Mouse (Mus musculus): ENCODE data around the gene Cdkl3. TPM values are rescaled to one million over a fixed set of nuclear protein-coding genes. Genes with fewer than 3 reads are reported as not detected.

The Cdkl3 gene
- polyA plus RNA-seq, 2 experiments from 2014 or later, result 2.7 to 5.3 TPM

DNA sequence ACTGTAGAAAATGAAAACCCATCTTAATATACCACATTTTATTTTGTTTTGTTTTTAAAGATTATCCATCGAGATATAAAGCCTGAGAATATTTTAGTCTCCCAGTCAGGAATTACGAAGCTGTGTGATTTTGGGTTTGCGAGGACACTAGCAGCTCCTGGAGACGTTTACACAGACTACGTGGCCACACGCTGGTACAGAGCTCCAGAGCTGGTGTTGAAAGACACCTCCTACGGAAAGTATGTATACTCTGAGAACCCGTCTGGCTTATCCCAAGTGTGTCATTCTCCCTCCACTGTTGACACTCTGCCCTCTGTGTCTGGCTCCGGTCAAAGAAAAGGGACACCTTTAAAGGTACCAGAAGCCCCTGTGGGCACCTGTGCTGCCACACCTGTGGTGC lies 14.2 kb downstream of the Cdkl3 start:
- ATAC-seq, result no peak

GRCm38 (mm10) chr11:52032356-52032755 lies 28.3 kb downstream of the Cdkl3 start:
- no peak for ATAC-seq

GRCm38 (mm10) chr11:52033953-52034352 lies 29.9 kb downstream of the Cdkl3 start:
- ATAC-seq, result no peak

DNA sequence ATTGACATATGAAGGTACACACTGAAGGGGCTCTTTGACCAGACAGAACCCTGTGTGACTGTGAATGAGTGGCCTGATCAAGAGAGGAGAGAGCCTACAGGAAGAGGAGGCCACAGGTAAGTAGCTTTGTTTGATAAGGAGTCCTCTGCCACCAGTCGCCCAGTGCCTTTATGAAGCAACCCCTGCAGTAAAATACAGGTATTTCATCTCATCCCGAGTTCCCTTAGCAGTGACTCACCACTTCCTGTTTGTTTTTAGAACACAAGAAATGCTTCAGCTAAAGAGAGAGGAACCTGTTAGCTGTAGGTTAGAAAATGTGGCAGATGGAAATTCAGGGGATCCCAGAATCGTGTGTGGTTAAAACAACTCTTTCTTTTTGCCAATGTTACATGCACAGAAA lies 31.9 kb downstream of the Cdkl3 start:
- peak; percentile 84 for ATAC-seq

GRCm38 (mm10) chr11:52037659-52038058 lies 33.6 kb downstream of the Cdkl3 start:
- ATAC-seq, result no peak

DNA sequence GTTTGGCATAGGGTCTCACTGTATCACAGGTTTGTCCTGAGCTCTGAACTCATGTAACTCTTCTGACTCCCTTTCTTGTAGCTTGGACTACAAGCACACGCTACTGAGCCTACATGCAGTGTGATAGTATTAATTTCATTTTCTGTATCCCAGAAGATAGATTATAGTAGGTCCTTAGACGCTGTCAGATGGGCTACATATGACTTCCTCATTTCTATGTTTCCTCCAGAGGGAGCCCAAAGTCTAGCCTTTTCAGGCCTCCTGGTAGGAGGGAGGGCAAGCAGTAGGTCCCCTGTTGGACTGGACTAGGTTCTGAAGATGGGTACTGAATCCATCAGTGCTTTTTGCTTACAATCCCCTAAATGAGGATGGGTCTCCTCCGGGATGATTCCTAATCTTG lies 39.2 kb downstream of the Cdkl3 start:
- ATAC-seq, result no peak

DNA sequence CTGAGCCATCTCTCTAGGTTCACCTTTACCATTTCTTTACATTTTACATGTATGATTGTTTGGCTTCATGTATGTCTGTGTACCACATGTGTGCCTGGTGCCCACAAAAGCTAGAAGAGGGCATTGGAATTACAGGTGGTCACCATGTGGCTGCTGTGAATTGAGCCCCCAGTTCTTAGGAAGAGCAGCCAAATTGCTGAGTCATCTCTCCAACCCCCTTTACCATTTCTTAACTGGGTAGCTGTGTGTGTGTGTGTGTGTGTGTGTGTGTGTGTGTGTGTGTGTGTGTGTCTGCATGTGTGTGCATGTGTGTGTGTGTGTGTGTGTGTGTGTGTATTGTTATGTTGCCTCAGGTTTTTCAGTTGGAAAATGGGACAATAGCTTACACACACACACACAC lies 40.1 kb downstream of the Cdkl3 start:
- ATAC-seq, result no peak

DNA sequence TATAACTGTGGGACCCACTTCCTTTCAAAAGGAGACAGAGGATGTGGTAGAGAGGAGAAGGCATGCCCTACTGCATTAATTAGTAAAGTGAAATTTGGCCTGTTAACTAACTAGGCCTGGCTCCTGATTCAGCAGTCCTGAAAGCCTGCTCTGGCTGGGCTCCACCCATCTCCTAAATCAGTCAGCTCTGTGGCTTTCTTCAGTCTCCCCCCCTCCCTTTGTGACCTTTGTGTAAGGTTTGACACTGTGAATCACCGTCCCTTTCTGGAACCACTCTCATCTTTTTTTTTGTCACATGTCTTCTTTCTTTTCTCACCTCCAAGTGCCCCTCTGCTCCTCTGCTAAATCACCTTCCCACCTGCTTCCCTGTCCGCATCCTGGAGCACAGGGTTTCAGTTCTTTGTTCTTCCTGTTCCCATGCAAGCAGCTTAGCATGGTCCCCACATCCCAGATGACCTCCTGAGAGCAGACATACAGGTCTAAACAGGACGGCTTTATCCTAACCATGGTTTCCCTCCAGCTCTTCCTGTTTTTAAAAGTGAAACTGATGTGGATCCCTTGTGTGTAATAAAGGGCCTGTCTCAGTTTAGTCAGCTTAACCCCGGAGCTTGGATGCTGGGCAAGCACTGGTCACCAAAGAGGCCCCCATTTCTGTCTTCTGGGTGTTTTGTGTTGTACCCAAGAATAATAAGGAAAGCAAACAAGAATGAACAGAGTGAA lies 42.6 kb downstream of the Cdkl3 start:
- peak; percentile 90 for ATAC-seq

DNA sequence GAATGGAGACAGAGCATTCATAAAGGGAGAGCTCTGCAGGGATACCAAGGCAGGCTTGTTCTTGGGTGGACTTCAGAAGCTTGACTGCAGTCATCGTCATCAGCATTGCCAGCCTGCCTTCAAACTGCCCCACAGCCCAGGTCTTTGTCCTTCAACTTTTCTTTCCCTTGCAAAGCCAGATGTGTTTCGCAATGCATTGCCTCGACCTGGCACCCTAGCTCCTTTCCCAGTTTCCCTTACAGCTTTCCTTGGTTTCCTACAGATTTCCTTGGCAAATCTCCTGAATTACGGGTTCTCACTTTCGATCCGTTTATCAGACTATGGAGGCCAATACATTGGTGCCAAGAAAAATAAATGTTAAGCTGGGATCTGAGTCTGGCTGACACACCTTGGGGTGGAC lies 49.4 kb downstream of the Cdkl3 start:
- ATAC-seq, result no peak

GRCm38 (mm10) chr11:52054728-52055127 lies 50.7 kb downstream of the Cdkl3 start:
- ATAC-seq, result no peak

- no peak for ATAC-seq
Measured at GRCm38 (mm10) chr11:52056198-52056597, 52.2 kb downstream of the Cdkl3 start.

GRCm38 (mm10) chr11:52059001-52059400 lies 55.0 kb downstream of the Cdkl3 start:
- no peak for ATAC-seq

GRCm38 (mm10) chr11:52060315-52060714 lies 56.3 kb downstream of the Cdkl3 start:
- ATAC-seq, result no peak

GRCm38 (mm10) chr11:52062406-52062805 lies 58.4 kb downstream of the Cdkl3 start:
- no peak for ATAC-seq

GRCm38 (mm10) chr11:52064398-52064797 lies 60.4 kb downstream of the Cdkl3 start:
- no peak for ATAC-seq

- peak; percentile 78 for ATAC-seq
Measured at GRCm38 (mm10) chr11:52065841-52066240, 61.8 kb downstream of the Cdkl3 start.

GRCm38 (mm10) chr11:52071768-52072167 lies 67.7 kb downstream of the Cdkl3 start:
- ATAC-seq, result no peak

DNA sequence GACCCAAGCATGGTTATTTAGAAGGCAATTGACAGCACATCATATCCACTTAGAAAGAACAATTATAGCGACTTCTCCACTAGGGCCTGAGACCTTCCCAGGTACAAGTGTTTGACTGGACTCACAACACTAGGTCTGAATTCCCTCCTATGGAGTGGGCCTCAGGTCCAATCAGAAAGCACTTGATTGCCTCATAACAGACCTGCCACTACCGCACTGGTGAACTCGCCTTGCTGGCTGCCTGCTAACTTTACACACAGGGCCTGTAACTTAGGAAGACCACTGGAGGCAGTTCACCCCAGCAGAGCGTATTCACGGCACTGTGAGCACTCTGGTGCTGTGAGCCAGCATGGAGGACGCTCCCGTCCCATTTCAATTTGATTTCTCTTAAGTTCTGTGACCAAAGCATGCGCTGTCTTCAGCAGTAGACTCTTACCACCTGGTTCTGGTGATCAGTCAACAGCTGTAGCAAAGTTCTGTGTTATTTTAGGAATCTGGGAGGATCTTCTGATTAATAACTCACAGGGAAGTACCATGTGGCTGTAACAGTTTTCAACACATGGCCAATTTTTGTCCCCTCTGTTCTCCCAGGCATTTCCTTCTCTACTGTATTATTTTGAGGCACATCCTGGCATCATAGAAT lies 69.6 kb downstream of the Cdkl3 start:
- no peak for ATAC-seq

GRCm38 (mm10) chr11:52074626-52075470 lies 70.8 kb downstream of the Cdkl3 start:
- ATAC-seq, result no peak

GRCm38 (mm10) chr11:52075794-52076633 lies 72.0 kb downstream of the Cdkl3 start:
- ATAC-seq, result peak; percentile 85

GRCm38 (mm10) chr11:52076742-52077352 lies 72.8 kb downstream of the Cdkl3 start:
- ATAC-seq, result no peak

GRCm38 (mm10) chr11:52077939-52078338 lies 73.9 kb downstream of the Cdkl3 start:
- no peak for ATAC-seq

All from CD4-positive, CD25-positive, alpha-beta regulatory T cell, adult 4 months (primary cell).